Mouse (Mus musculus) liver, postnatal 0 days (tissue): ENCODE results near the gene Akap2. TPM values are rescaled to one million over a fixed set of nuclear protein-coding genes. Genes with fewer than 3 reads are reported as not detected.
A peak's percentile ranks its signal among the peaks of the same experiment; 100 is the strongest.

Experiments used
- ATAC-seq: fragments of 200-750 bp; cut with Nextera tagmentation; 2 replicates; pipeline ENCODE4 v1.8.0; 2017; ENCODE audit warnings: mild to moderate bottlenecking, moderate library complexity
- DNase-seq: peaks from one replicate; pipeline ENCODE4 v3.0.0-alpha.2; 2016
- H3K27ac ChIP-seq: fragments of 300-500 bp; sonication (generic); 2 replicates; pipeline ENCODE4 v1.5.1; 2014; ENCODE audit warnings: antibody characterized with exemption, moderate library complexity, mild to moderate bottlenecking, low read depth
- H3K27me3 ChIP-seq: fragments of 300-500 bp; sonication (generic); 2 replicates; pipeline ENCODE4 v1.6.1; 2014; ENCODE audit warnings: low read length, control low read depth, mixed read lengths; ENCODE audit not compliant: insufficient read depth
- H3K36me3 ChIP-seq: fragments of 300-500 bp; sonication (generic); replicated peaks from 2 replicates; pipeline ENCODE4 v1.6.1; 2014; ENCODE audit warnings: mild to moderate bottlenecking, control low read depth, low read length, moderate library complexity, mixed read lengths; ENCODE audit not compliant: insufficient read depth
- H3K4me1 ChIP-seq: fragments of 300-500 bp; sonication (generic); 2 replicates; pipeline ENCODE4 v1.6.1; 2014; ENCODE audit warnings: antibody characterized with exemption, mild to moderate bottlenecking, control low read depth; ENCODE audit not compliant: insufficient read depth
- H3K4me2 ChIP-seq: fragments of 300-500 bp; sonication (generic); 2 replicates; pipeline ENCODE4 v1.6.1; 2014; ENCODE audit warnings: low read depth, mild to moderate bottlenecking, low read length, moderate library complexity, mixed read lengths
- H3K4me3 ChIP-seq: fragments of 300-500 bp; sonication (generic); 2 replicates; pipeline ENCODE4 v1.5.1; 2014; ENCODE audit warnings: low read depth, low read length
- H3K9ac ChIP-seq: fragments of 300-500 bp; sonication (generic); replicated peaks from 2 replicates; pipeline ENCODE4 v1.6.1; 2014; ENCODE audit warnings: mild to moderate bottlenecking, moderate library complexity
- H3K9me3 ChIP-seq: fragments of 300-500 bp; sonication (generic); 2 replicates; pipeline ENCODE4 v1.6.1; 2016; ENCODE audit warnings: mild to moderate bottlenecking, control low read depth, low read length, mixed read lengths
- CTCF ChIP-seq: sonication (generic); IDR thresholded peaks from 2 replicates; pipeline ENCODE4 v1.5.1; 2016; ENCODE audit warnings: antibody characterized with exemption, low read depth
- EP300 ChIP-seq: IDR thresholded peaks from 2 replicates; pipeline ENCODE4 v1.6.1; 2016; ENCODE audit warnings: antibody characterized with exemption, low read depth, mild to moderate bottlenecking
- WGBS: fragments of 180-500 bp; shearing (Covaris S2); extraction: QIAGEN DNeasy Blood & Tissue Kit; methylation state at CpG from one replicate; pipeline ENCODE4 v1.1.7; 2014; ENCODE audit not compliant: insufficient replicate concordance; 5-methylcytosine and 5-hydroxymethylcytosine counted together
- polyA plus RNA-seq: library from polyadenylated mRNA; unstranded; fragments of >200 nt; fragmentation: Nextera tagmentation; extraction: Ambion mirVana; gene quantifications from 2 replicates; pipeline ENCODE4 v1.2.1, GENCODE M21; 2015

Gene Akap2
- polyA plus RNA-seq, 1 experiment from 2014 or later = 1.9 TPM

DNA sequence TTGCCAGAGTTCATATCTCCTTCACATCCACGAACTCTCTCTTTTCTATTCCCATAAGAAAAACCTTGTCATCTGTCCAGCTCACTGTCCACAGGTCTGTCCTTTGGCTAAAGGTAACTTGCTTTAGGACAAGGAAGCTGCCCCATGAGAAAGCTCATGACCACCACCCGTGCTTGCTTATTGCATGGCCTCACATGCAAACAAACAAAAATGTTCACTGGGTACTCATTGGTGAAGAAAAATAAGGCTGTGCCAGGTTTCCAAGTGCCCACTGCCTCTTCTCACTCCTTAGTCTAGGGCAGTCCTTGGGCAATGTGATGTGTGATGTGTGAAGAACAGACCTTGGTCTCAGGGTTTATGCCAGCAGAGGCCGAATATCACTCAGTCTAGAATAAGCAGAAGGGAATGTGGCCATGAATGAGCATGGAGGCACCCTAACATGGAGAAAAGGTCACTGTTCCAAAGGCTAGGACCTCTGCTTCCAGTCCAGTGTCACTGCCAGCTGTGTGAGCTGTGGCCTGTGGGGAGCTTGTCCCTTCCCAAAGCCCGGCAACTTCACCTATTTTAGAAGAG lies 11.2 kb downstream of the Akap2 start:
- Histone ChIP-seq H3K27me3 (no peaks in the 10 kb centered on the region), H3K4me3 (no peak overlapping the region), H3K27ac (no peak overlapping the region), H3K4me1 (no peaks in the 10 kb centered on the region), H3K4me2 (no peak overlapping the region), H3K36me3 (no peaks in the 10 kb centered on the region), H3K9ac (no peak overlapping the region), H3K9me3 (no peaks in the 10 kb centered on the region)
- TF ChIP-seq CTCF (no peak), EP300 (no peak)
- DNase-seq = no peak
- 71% methylated on average over 4 of the region's 4 CpGs for WGBS
- peak; percentile 35; the same call in 1 of the 2 replicates for ATAC-seq

DNA sequence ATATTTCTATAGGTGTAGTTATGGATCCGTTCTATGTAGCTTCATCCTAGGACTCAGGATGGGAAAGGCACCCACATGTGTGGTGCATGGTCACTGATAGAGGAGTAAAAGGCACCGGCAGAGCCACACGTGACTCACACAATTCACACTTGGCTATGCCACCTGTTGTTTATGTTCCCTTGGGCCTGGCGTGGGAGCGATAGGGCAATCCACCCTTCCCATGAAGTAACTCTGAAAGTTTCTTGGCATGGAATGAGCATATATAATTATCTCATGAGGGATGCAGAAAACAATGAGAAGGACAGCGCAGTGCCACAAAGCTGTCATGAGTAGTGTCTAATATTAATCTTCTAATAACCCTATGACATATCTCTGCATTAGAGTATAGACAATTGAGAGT lies 12.6 kb downstream of the Akap2 start:
- no peak for DNase-seq
- Histone ChIP-seq H3K36me3 (no peaks in the 10 kb centered on the region), H3K9ac (no peak overlapping the region), H3K4me3 (no peak overlapping the region), H3K27me3 (no peaks in the 10 kb centered on the region), H3K4me1 (no peaks in the 10 kb centered on the region), H3K27ac (no peak overlapping the region), H3K4me2 (no peak overlapping the region), H3K9me3 (no peaks in the 10 kb centered on the region)
- no peak for TF ChIP-seq EP300
- no peak for TF ChIP-seq CTCF
- 84% methylated on average over 6 of the region's 6 CpGs for WGBS
- no peak for ATAC-seq

DNA sequence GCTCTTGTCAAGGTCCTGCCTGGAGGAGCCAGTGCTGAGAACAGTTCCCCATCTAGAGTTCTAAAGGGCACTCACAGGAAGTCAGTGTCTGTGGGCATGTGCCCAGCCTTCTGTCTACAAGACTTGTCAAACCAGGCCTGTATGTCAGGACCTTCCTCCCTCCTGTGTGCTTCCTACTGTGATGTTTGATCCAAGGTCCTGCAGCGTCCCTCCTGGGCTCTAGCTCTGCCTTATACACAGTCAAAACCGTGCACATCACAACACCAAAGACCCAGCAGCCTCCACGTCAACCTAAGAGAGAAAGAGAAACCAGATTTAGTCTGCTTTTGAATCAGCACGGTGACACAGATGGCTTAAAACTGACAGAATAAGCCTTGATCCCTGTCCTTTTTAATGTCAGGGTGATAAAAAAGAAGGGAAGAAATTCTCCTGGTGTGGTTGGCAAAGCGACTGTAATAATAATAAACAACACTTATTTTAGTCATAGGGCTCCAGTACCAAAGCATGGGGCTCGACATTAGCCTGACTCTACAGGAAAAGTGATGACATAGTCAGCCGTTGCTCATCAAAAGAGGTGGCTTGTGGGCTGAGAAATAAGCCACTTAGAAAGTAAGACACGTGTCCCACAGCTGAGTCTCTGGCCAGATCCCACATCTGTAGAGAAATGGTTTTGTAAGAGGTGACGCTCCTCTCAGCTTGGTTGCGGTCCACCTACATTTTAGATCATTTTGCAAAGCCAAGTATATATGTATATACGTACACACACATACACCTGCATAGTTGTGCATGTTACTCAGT lies 13.5 kb downstream of the Akap2 start:
- H3K9ac ChIP-seq = no peak overlapping the region
- H3K36me3 ChIP-seq = no peaks in the 10 kb centered on the region
- H3K27me3 ChIP-seq = no peaks in the 10 kb centered on the region
- no peaks in the 10 kb centered on the region for H3K4me1 ChIP-seq
- TF ChIP-seq EP300 (no peak), CTCF (no peak)
- H3K27ac ChIP-seq = no peak overlapping the region
- H3K4me3 ChIP-seq = no peak overlapping the region
- no peaks in the 10 kb centered on the region for H3K9me3 ChIP-seq
- no peak for ATAC-seq
- H3K4me2 ChIP-seq = no peak overlapping the region
- WGBS = 67% methylated on average over 11 of the region's 11 CpGs
- DNase-seq = no peak

DNA sequence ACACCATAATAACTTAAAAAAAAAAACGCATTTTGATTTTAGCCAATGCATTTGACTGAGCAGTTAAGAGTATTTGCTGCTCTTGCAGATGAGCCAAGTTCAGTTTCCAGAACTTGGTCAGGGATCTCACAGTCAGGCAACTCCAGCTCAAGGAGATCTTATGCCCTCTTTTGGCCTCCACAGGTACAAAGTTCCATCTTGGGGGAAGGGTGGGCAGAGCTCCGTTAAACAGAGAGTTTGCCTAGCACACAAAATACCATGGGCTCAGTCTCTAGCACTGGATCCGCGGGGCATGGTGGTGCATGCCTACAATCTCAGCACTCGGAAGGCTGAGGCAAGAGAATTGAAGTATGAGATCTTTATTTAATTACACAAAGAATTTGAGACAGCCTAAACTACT lies 14.9 kb downstream of the Akap2 start:
- Histone ChIP-seq H3K4me3 (no peak overlapping the region), H3K9me3 (no peaks in the 10 kb centered on the region), H3K4me1 (no peaks in the 10 kb centered on the region), H3K27ac (no peak overlapping the region), H3K9ac (no peak overlapping the region), H3K36me3 (no peaks in the 10 kb centered on the region), H3K4me2 (no peak overlapping the region), H3K27me3 (no peaks in the 10 kb centered on the region)
- ATAC-seq = no peak
- no peak for TF ChIP-seq EP300
- no peak for TF ChIP-seq CTCF
- WGBS = 75% methylated on average over 5 of the region's 5 CpGs
- no peak for DNase-seq

DNA sequence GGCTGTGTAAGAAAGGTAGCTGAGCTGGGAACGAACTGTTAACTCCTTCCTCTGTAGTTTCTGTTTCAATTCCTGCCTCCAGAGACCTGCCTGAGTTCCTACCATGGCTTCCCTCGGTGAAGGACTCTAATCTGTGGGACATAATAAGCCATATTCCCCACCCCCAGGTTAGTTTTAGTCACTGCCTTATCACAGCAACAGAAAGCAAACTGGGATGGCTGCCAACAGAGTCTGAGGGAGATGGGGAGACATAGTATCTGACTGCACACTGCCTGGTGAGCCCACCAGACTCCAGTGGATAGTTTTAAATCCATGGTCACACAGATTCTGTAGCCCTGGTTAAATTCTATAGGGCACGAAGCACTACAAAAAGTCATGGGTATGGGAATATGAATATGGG lies 16.0 kb downstream of the Akap2 start:
- H3K9ac ChIP-seq = no peak overlapping the region
- H3K36me3 ChIP-seq = no peaks in the 10 kb centered on the region
- ATAC-seq (no peak), DNase-seq (peak; percentile 22)
- 63% methylated on average over 3 of the region's 3 CpGs for WGBS
- no peak for TF ChIP-seq CTCF
- H3K9me3 ChIP-seq = no peaks in the 10 kb centered on the region
- H3K27ac ChIP-seq = no peak overlapping the region
- no peaks in the 10 kb centered on the region for H3K27me3 ChIP-seq
- H3K4me3 ChIP-seq = no peak overlapping the region
- no peaks in the 10 kb centered on the region for H3K4me1 ChIP-seq
- no peak overlapping the region for H3K4me2 ChIP-seq

DNA sequence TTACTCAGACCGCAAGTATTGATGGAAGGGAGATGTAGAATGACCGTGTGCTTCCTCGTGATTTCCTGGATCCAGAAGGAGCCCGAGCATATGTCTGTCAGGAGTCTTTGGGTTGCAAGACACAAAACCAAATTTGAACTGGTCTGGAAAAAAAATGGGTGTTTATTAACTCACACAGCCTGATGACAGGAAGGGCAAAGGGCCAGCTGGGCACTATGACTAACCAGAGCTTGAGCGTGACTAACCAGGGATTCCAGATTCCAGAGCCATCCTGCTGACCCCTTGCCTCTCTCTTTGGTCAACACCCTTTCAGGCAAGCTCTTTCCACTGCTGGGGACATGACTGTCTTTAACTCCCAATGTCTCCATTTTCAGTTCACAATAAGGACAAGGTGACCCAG lies 18.0 kb downstream of the Akap2 start:
- WGBS = 74% methylated on average over 5 of the region's 5 CpGs
- ATAC-seq (no peak), DNase-seq (peak; percentile 18)
- Histone ChIP-seq H3K4me1 (no peaks in the 10 kb centered on the region), H3K4me3 (no peak overlapping the region), H3K9ac (no peak overlapping the region), H3K4me2 (no peak overlapping the region), H3K9me3 (no peaks in the 10 kb centered on the region), H3K27ac (no peak overlapping the region), H3K27me3 (no peaks in the 10 kb centered on the region), H3K36me3 (no peaks in the 10 kb centered on the region)
- TF ChIP-seq CTCF (no peak), EP300 (no peak)
